Mouse (Mus musculus) heart, adult 2 months (tissue): Measurements from ENCODE around the gene Fdxacb1.
A peak's percentile ranks its signal among the peaks of the same experiment; 100 is the strongest.

Experiments
- CTCF ChIP-seq: fragments of 200-600 bp; IDR thresholded peaks from 2 replicates; pipeline ENCODE4 v1.8.1; 2022; ENCODE audit warnings: antibody characterized with exemption, mild to moderate bottlenecking, moderate library complexity
- EP300 ChIP-seq: fragments of 200-500 bp; IDR thresholded peaks from 2 replicates; pipeline ENCODE4 v1.6.1; 2011; ENCODE audit warnings: low read depth, low read length, control low read depth; ENCODE audit not compliant: insufficient read depth
- POLR2A ChIP-seq: fragments of 200-500 bp; IDR thresholded peaks from 2 replicates; pipeline ENCODE4 v1.6.1; 2011; ENCODE audit warnings: mild to moderate bottlenecking, low read depth, low read length, control low read depth; ENCODE audit not compliant: insufficient read depth

DNA sequence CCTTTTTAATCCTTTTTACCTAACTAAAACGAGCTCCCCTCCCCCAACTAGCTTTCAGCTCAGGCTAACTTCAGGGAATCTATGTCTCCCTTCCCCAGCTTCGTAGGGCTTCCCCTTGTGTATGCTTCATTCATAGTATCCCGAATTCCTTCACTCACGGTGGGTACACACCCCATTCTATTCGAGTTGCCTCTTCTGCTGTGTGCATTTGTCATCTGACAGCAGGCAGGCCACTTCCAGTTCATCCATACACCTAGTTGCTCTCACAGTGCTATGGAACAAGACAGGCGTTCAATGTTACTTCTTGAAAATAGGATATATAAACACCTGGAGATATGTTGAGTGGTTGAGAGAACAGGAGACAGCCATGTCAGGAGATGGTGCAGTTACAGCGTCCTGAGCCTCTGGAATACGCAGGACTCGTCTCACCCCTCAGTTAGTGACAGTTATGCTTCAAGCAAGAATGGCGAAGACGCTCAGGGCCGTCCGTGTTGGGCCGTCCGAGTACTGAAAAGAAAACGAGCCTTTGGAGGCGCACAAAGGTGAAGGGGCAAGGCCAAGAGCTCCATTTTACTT lies 417 bp upstream of the Fdxacb1 start:
- no peak for TF ChIP-seq CTCF
- peak; percentile 84; the same call in 1 of the 2 replicates for TF ChIP-seq POLR2A
- no peak for TF ChIP-seq EP300
